Mouse (Mus musculus) layer of hippocampus, adult 11-12 months (tissue): ENCODE measurements around the gene Dusp22.

Experiments used
- DNase-seq: peaks from one replicate; pipeline ENCODE4 v3.0.0; 2022; ENCODE audit warnings: low spot score

Gene Dusp22

GRCm38 (mm10) chr13:30669277-30669676 is 9.5 kb downstream of the Dusp22 start:
- no peak for DNase-seq

- no peak for DNase-seq
Measured at GRCm38 (mm10) chr13:30673878-30674277, 14.1 kb downstream of the Dusp22 start.

GRCm38 (mm10) chr13:30678822-30679221 is 19.0 kb downstream of the Dusp22 start:
- DNase-seq, result no peak

- no peak for DNase-seq
Measured at GRCm38 (mm10) chr13:30681866-30682265, 22.1 kb downstream of the Dusp22 start.

GRCm38 (mm10) chr13:30682328-30682727 is 22.5 kb downstream of the Dusp22 start:
- no peak for DNase-seq

- no peak for DNase-seq
Measured at GRCm38 (mm10) chr13:30684614-30685122, 24.9 kb downstream of the Dusp22 start.

GRCm38 (mm10) chr13:30685957-30686356 is 26.2 kb downstream of the Dusp22 start:
- DNase-seq, result no peak

- no peak for DNase-seq
Measured at GRCm38 (mm10) chr13:30688035-30688616, 28.3 kb downstream of the Dusp22 start.

GRCm38 (mm10) chr13:30689475-30689874 is 29.7 kb downstream of the Dusp22 start:
- no peak for DNase-seq

GRCm38 (mm10) chr13:30691441-30692292 is 31.9 kb downstream of the Dusp22 start:
- no peak for DNase-seq

- no peak for DNase-seq
Measured at GRCm38 (mm10) chr13:30692644-30693385, 33.0 kb downstream of the Dusp22 start.

- no peak for DNase-seq
Measured at GRCm38 (mm10) chr13:30695232-30695631, 35.4 kb downstream of the Dusp22 start.

- no peak for DNase-seq
Measured at GRCm38 (mm10) chr13:30695890-30696289, 36.1 kb downstream of the Dusp22 start.

- no peak for DNase-seq
Measured at GRCm38 (mm10) chr13:30697880-30698279, 38.1 kb downstream of the Dusp22 start.

- DNase-seq, result no peak
Measured at GRCm38 (mm10) chr13:30702695-30703094, 42.9 kb downstream of the Dusp22 start.

- no peak for DNase-seq
Measured at GRCm38 (mm10) chr13:30704246-30705095, 44.7 kb downstream of the Dusp22 start.

- DNase-seq, result no peak
Measured at GRCm38 (mm10) chr13:30711066-30711465, 51.3 kb downstream of the Dusp22 start.

- DNase-seq, result no peak
Measured at GRCm38 (mm10) chr13:30711711-30712110, 51.9 kb downstream of the Dusp22 start.

GRCm38 (mm10) chr13:30712280-30712679 is 52.5 kb downstream of the Dusp22 start:
- no peak for DNase-seq

GRCm38 (mm10) chr13:30713621-30714020 is 53.8 kb downstream of the Dusp22 start:
- DNase-seq, result no peak

GRCm38 (mm10) chr13:30714552-30714951 is 54.8 kb downstream of the Dusp22 start:
- DNase-seq, result no peak

GRCm38 (mm10) chr13:30715060-30715459 is 55.3 kb downstream of the Dusp22 start:
- no peak for DNase-seq
